Mouse (Mus musculus) intestine, postnatal 0 days (tissue): ENCODE results near the gene Dcp1a. TPM values are rescaled to one million over a fixed set of nuclear protein-coding genes. Genes with fewer than 3 reads are reported as not detected.
A peak's percentile ranks its signal among the peaks of the same experiment; 100 is the strongest.

Experiments used
- ATAC-seq: fragments of 200-750 bp; cut with Nextera tagmentation; 2 replicates; pipeline ENCODE4 v1.8.0; 2017; ENCODE audit warnings: mild to moderate bottlenecking, moderate TSS enrichment, moderate library complexity
- H3K27ac ChIP-seq: fragments of 300-500 bp; sonication (generic); 2 replicates; pipeline ENCODE4 v1.5.1; 2014; ENCODE audit warnings: mild to moderate bottlenecking, low read depth, low read length, moderate library complexity
- H3K27me3 ChIP-seq: fragments of 300-500 bp; sonication (generic); replicated peaks from 2 replicates; pipeline ENCODE4 v1.6.1; 2014; ENCODE audit warnings: low read length, mixed read lengths; ENCODE audit not compliant: control insufficient read depth, insufficient read depth
- H3K36me3 ChIP-seq: fragments of 300-500 bp; sonication (generic); 2 replicates; pipeline ENCODE4 v1.6.1; 2014; ENCODE audit warnings: mild to moderate bottlenecking, moderate library complexity; ENCODE audit not compliant: control insufficient read depth, insufficient read depth
- H3K4me1 ChIP-seq: fragments of 300-500 bp; sonication (generic); replicated peaks from 2 replicates; pipeline ENCODE4 v1.6.1; 2014; ENCODE audit warnings: antibody characterized with exemption, low read length, mixed read lengths; ENCODE audit not compliant: control insufficient read depth, insufficient read depth
- H3K4me2 ChIP-seq: fragments of 300-500 bp; sonication (generic); replicated peaks from 2 replicates; pipeline ENCODE4 v1.6.1; 2014; ENCODE audit warnings: low read depth, mild to moderate bottlenecking, moderate library complexity
- H3K4me3 ChIP-seq: fragments of 300-500 bp; sonication (generic); 2 replicates; pipeline ENCODE4 v1.5.1; 2014; ENCODE audit warnings: low read depth, low read length
- H3K9ac ChIP-seq: fragments of 300-500 bp; sonication (generic); 2 replicates; pipeline ENCODE4 v1.6.1; 2014; ENCODE audit warnings: mild to moderate bottlenecking, low read depth, low read length
- H3K9me3 ChIP-seq: fragments of 300-500 bp; sonication (generic); 2 replicates; pipeline ENCODE4 v1.6.1; 2016; ENCODE audit warnings: mixed run types; ENCODE audit not compliant: control insufficient read depth
- CTCF ChIP-seq: sonication (generic); IDR thresholded peaks from 2 replicates; pipeline ENCODE4 v1.5.1; 2016; ENCODE audit warnings: low read depth, mild to moderate bottlenecking, control low read depth, antibody characterized with exemption, moderate library complexity
- WGBS: fragments of 180-500 bp; shearing (Covaris S2); extraction: QIAGEN DNeasy Blood & Tissue Kit; methylation state at CpG from one replicate; pipeline ENCODE4 v1.1.7; 2014; 5-methylcytosine and 5-hydroxymethylcytosine counted together
- polyA plus RNA-seq: library from polyadenylated mRNA; unstranded; fragments of >200 nt; fragmentation: Nextera tagmentation; extraction: Ambion mirVana; gene quantifications from 2 replicates; pipeline ENCODE4 v1.2.1, GENCODE M21; 2015

The Dcp1a gene
- polyA plus RNA-seq, 1 experiment from 2014 or later, result 6.4 TPM

DNA sequence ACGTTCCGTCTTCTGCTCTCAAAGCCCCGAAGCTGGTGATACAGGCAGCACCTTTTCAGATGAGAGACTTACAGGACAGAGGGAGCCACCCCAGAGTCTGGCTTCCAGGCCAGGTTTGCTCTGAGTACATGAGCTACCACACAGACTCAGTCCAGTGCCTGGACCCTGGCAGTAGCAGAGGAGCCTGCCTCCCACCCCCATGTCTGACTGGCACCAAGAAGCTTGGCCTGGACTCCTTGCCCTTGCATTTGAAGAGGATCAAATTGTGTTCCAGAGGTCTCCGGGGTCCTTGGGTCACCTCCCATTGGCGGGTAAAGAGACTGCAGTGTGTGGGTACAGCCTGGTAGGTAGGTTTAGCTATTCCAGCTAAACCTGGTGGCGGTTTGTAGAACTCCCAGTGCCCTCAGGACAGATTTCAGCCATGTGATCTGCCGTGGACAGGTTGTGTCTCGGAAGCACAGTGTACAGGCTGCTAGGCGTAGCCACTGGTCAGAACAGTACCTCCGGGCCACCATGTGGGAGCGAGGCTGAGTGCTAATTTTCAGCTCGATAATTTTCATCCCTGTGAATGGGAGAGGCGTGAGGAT is 81.6 kb downstream of the Dcp1a start:
- Histone ChIP-seq H3K4me1 (0 out of 2 replicates have a peak, but pooled peaks cover 2% of the 10 kb centered on the region), H3K27me3 (no peaks in the 10 kb centered on the region), H3K4me3 (no peak overlapping the region), H3K9ac (0 out of 2 replicates have a peak overlapping the region, but pooled peaks have one; percentile 24), H3K4me2 (no peak overlapping the region), H3K27ac (peak overlapping the region; percentile 79), H3K36me3 (peaks cover 68% of the 10 kb centered on the region), H3K9me3 (no peaks in the 10 kb centered on the region)
- WGBS, result 73% methylated on average over 13 of the region's 13 CpGs
- ATAC-seq, result peak; percentile 44
- 0 out of 2 replicates have a peak, but pooled peaks have one; percentile 21 for TF ChIP-seq CTCF

DNA sequence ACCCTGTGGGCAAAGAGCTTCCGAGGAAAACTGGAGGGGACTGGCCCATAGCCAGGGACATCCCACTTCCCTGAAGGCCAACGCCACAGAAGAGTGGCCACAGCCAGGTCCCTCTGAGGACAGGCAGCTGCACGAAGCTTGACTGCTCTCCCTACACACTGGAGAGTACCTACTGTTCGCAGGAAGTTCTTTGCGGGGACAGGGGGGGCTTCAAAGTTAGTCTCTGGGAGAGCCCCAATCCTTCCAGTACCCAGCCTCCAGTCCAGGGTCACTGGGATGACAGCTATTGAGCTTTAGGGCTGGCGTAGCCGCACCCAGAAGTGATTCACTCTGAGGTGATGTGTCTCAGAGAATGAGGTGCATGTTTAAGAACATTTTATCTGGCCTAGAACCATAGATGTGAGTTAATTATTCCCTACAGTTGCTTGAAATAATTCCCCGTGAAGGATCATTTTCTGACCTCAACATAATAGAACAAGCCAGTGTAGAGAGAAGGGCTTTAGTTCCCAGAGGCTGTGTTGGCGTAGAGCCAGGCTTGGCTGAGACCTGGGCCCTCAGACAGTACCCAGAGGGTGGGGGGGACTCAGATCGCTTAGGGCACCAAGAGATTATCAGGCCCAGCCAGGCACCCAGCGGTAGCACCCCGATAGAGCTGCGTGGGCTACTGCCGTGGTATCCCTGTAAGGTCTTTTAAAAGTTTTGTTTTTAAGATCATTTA is 82.3 kb downstream of the Dcp1a start:
- H3K9ac ChIP-seq, result 0 out of 2 replicates have a peak overlapping the region, but pooled peaks have one; percentile 24
- peak overlapping the region; percentile 79 for H3K27ac ChIP-seq
- no peaks in the 10 kb centered on the region for H3K27me3 ChIP-seq
- TF ChIP-seq CTCF, result no peak
- 47% methylated on average over 14 of the region's 14 CpGs for WGBS
- ATAC-seq, result peak; percentile 74
- peaks cover 73% of the 10 kb centered on the region for H3K36me3 ChIP-seq
- H3K4me1 ChIP-seq, result 0 out of 2 replicates have a peak, but pooled peaks cover 2% of the 10 kb centered on the region
- H3K9me3 ChIP-seq, result no peaks in the 10 kb centered on the region
- H3K4me2 ChIP-seq, result peak overlapping the region; percentile 37; the same call in 1 of the 2 replicates
- H3K4me3 ChIP-seq, result no peak overlapping the region

DNA sequence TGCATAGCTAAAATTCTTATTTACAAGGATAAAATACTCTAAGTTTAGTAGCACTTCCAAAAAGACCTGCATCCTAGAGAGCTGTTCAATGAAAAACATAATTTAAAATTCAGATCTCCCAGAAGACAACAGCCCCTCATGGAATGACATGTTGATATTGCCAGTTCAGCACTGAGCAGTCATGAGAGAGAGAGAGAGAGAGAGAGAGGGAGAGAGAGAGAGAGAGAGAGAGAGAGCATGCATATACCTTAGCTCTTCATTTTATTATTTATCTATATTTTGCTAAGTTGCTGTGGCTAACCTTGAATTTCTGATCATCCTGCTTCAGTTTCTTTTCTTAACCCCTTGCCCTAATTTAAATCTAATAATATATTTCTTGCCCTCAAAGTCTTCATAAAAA is 83.0 kb downstream of the Dcp1a start:
- Histone ChIP-seq H3K27me3 (no peaks in the 10 kb centered on the region), H3K4me3 (no peak overlapping the region), H3K27ac (no peak overlapping the region), H3K36me3 (peaks cover 76% of the 10 kb centered on the region), H3K9ac (no peak overlapping the region), H3K4me2 (no peak overlapping the region), H3K4me1 (0 out of 2 replicates have a peak, but pooled peaks cover 2% of the 10 kb centered on the region), H3K9me3 (no peaks in the 10 kb centered on the region)
- no peak for ATAC-seq
- TF ChIP-seq CTCF, result no peak

DNA sequence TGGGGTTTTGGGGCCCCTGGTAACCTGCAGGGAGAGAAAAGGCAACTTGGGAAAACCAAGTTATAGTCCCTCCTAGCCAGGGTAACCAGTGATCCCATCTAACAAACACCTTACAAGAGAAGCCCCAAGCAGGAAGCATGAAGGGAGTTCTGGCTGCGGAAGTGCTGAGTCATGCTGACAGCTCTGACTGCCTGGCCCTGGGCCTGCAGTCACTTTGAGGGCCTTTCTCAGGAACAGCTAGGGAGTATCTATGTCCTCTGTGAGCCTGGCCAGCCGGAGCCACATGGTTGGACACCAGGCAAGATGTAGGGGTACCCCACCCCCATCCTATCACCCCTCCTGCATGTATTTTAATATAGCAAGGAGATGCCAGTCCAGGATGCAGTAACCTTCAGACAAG is 85.1 kb downstream of the Dcp1a start:
- ATAC-seq, result no peak
- no peak overlapping the region for H3K9ac ChIP-seq
- no peaks in the 10 kb centered on the region for H3K27me3 ChIP-seq
- peaks cover 80% of the 10 kb centered on the region for H3K36me3 ChIP-seq
- H3K4me2 ChIP-seq, result no peak overlapping the region
- 0 out of 2 replicates have a peak, but pooled peaks cover 2% of the 10 kb centered on the region for H3K4me1 ChIP-seq
- WGBS, result 89% methylated on average over 2 of the region's 2 CpGs
- H3K27ac ChIP-seq, result no peak overlapping the region
- no peaks in the 10 kb centered on the region for H3K9me3 ChIP-seq
- H3K4me3 ChIP-seq, result no peak overlapping the region
- no peak for TF ChIP-seq CTCF

DNA sequence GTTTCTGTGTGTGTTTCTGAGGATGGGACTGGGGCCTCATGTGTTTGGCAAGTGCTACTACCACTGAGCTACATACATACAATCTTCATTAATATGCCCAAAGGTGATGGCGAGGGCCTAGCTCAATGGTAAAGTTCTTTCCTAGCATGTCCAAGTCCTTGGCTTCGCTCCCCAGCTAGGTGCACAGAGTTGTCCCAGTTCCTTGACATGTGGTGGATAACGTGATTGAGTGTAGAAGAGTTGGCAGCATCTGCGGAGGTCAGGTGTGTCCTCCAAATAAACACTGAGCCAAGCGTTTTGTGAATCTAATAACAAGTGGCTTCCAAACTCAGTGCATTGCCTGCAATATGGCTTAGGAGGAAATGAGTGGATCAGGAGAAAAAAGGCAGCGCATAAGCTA is 87.0 kb downstream of the Dcp1a start:
- Histone ChIP-seq H3K4me1 (no peaks in the 10 kb centered on the region), H3K9me3 (no peaks in the 10 kb centered on the region), H3K27ac (no peak overlapping the region), H3K4me3 (no peak overlapping the region), H3K36me3 (peaks cover 80% of the 10 kb centered on the region), H3K4me2 (no peak overlapping the region), H3K27me3 (no peaks in the 10 kb centered on the region), H3K9ac (no peak overlapping the region)
- ATAC-seq, result no peak
- TF ChIP-seq CTCF, result no peak
- WGBS, result 91% methylated on average over 6 of the region's 6 CpGs

DNA sequence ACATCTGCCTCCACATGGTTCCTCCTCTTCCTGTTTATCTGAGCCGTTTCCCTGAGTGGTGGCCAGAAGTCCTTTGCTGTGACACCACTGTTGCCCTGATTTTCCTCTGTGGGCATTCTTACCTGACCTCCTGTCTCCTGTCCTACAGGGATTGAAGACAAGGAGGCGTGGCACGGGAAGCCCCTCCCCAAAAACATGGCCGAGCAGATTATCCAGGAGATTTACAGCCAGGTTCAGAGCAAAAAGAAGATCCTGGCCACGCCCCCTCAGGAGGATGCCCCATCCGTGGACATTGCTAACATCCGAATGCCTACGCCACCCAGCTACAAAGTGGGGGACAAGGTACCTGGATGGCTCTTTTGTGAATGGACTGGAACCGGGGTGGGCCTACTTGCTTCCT is 88.7 kb downstream of the Dcp1a start:
- Histone ChIP-seq H3K9me3 (no peaks in the 10 kb centered on the region), H3K27me3 (no peaks in the 10 kb centered on the region), H3K27ac (no peak overlapping the region), H3K4me2 (no peak overlapping the region), H3K36me3 (peaks cover 93% of the 10 kb centered on the region), H3K4me1 (no peaks in the 10 kb centered on the region), H3K9ac (no peak overlapping the region), H3K4me3 (no peak overlapping the region)
- TF ChIP-seq CTCF, result no peak
- no peak for ATAC-seq
- 87% methylated on average over 9 of the region's 9 CpGs for whole genome bisulfite sequencing
